Mouse (Mus musculus): Measurements from ENCODE around the gene Shisa8.
A peak's percentile ranks its signal among the peaks of the same experiment; 100 is the strongest.

Shisa8 gene

DNA sequence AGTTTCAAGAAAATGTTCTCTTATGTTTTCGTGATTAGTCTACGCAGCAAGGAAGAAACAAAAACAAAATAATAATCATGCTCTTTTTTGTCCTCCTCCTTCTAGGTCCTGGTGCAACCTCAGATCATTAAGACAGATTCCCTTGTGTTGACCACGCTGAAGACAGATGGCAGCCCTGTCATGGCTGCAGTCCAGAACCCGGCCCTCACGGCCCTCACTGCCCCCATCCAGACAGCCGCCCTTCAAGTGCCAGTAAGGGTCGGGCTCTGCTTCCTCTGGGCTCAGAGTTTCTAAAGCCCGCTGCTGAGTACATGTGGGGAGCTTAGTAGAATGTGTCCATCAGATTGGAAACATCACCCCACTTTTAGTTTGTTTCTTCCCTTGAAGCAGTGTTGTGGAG lies 40.0 kb downstream of the Shisa8 start:
- DNase-seq (ENCODE audit: low read depth) = no peak

DNA sequence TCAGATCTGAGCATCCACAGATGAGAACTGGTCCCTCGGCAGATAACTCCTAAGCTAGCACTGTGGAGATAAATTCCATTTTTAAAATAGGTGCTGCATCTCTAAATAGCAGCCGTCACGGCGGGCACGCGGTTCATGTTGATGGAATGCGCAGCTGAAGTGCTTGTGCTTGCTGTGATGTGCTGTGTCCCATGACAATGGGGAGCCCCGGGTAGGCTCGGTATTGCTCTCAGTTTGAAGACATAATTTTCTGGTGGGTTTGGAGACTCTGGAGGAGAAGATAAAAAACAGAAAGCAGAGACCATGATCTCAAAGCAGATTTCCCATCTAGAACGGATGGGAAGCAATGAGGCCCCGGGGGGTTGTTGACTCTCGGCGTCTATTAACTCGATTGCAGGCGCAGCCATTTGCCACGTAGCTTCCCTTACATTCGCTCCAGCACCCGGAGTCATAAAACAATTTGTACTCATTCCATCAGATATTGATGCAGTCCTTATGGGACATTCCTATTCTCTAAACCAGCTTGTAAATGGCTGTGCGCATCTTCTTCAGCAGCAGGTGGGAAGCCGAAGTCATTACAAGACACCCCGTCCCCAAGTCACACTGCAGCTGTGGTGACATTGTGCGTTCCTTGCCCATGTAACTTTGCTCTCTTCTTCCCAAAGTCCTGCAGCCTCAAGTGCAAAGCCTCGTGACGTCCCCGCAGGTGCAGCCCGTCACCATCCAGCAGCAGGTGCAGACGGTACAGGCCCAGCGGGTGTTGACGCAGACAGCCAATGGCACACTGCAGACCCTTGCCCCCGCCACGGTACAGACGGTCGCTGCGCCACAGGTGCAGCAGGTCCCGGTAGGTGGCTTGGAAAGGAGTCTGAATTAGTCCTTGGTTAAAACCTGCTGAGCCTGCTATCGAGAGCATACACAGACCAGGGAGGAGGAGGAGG lies 41.9 kb downstream of the Shisa8 start:
- DNase-seq (ENCODE audit: low read depth) = no peak

DNA sequence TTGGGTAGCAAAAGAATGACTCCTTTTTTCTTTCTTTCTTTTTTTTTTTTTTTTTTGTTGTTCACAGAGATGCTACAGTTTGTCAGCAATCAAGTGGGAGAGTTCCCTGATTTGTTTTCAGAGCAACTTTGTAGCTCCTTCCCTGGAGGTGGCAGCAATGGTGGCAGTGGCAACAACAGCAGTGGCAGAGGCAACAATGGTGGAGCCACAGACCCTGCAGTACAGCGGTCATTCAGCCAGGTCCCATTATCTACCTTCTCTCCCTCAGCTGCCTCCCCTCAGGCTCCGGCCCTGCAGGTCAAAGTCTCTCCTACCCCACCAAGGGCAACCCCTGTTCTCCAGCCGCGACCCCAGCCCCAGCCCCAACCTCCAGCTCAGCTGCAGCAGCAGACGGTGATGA lies 42.9 kb downstream of the Shisa8 start:
- no peak for DNase-seq (ENCODE audit: low read depth)

DNA sequence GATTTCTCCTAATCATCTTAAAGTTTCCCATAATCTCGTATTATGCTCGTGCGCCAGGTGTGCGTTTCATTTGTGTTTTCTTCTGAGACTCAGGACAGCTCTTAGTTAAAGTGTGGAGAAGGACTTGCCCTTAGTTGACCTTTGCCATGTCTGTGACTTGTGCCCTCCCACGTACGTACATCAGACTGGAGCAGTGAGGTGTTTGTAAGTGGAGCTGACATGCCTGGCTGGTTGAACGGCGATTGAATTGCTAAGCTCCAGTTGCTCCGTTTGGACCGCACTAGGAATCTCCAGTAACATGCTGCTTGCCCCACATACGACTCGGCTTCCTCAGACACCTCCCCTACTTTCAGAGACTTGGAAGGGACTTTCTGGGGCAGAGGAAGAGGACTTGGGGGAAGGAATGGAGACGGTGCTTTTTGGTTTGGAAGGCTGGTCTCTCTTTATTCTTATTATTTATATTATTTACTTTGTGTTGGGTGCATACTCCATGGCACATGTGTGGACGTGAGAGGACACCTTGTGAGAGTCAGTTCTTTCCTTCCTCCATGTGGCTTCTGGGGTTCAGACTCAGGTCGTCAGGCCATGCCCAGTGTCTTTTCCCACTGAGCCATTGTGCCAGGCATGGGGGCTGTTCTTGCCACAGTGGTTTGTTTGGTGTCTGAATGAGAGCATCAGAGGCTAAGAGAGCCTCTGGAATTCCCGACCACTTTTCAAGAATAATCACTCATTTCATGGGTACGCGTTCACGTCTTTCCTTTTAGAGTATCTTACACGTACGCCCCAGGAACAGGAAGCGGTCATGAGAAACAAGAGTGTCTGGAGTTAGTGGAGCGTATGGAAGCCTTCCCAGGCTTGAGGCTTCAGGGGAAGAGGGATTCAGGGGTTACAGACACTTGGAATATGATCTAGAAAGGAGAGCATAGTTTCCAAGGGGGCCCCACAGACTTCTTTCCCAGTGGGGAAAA lies 45.1 kb downstream of the Shisa8 start:
- no peak for DNase-seq (ENCODE audit: low read depth)

DNA sequence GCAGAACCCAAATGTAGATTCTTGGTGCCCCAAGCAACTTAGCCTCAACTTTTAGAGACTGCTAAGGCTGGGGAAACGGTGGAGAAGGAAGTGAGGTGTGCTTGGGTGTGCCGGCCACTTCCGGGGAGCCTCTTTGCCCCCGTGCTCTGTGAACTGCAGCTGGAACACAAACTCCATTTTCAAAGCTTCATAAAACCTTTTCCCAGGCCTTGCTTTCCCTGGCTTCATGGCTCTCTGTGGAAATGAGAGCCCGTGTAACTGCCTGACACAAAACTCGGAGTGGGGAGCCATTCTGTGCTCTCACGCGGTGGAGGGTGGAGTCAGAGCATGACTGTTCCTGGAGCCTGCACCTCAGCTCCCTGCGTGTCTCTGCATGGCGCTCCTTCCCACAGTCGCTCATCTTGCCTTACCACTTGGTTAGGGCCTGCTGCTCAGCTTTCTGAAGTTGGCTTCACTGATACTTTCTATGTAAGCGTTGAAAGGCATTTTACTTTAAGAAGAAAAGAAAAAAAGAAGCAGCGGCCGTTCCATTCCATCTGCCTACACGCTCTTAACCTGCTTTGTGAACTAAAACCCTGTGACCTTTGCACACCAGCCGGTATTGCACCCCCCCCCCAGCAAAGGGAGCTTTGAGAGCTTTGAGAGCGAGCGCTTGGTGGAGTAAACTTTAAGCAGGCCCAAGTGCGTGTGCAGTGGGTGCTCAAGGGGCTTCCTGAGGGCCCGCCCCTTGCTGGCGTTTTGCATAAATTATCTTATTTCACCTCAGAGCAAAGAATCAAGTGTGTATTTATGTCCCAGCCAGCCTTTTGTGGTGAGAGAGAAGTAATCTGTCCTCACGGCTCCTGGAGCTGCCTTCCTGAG lies 46.1 kb downstream of the Shisa8 start:
- peak; percentile 35 for DNase-seq (ENCODE audit: low read depth)

DNA sequence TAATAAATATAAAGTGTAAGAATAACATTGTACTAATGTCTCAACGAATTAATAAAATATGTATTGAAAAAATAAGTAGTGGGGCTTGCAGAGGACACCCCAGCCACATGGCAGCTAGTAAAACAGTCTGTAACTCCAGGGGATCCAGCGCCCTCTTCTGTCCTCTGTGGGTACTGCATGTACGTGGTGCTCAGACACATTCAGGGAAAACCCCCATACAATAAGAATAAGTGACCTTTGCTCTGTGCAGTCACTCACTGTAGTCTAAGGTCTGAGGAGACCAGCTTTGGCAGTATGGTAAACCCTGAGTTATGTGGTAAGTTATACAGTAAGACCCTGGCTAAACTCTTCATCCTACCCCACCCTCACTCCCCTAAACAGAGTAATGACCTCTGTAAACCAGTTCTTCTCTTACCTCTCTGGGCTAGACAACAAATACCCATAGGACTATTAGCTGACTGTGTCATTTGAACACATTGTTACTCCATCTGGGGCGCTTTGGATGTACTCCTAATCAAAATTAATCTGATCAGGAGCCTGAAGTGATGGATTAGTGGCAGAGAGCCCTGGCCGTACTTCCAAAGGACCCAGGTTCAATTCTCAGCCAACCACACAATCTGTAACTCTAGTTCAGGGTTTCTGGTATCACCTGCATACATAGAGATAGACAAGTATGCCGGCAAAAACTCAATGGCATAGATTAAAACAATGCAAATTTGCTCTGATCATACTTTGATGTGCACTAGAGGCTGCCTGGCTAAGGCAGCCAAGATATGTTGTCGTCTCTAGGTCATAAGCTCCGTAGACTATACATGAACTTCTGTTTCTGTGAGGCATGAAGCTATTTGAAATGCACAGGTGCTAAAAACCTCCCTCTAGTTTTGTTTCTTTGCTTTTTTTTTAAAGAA lies 47.0 kb downstream of the Shisa8 start:
- DNase-seq (ENCODE audit: low read depth) = peak; percentile 83

DNA sequence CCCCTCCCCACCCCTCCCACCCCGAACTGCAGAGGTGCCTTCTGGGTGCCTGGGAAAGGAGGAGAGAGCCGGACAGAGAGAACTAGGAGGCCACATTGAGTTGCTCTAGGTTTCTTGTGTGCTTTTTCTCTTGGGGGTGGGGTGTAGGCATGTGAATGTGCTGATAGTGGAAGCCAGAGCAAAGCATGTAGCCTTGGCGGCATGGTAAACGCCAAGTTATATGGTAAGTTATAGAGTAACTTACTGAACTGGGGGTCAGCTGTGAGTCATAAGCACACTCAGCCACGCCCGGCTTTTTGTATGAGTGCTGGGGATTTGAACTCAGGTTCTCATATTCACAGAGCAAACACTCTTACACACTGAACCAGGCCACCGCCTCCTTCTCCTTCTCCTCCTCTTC lies 48.1 kb downstream of the Shisa8 start:
- peak; percentile 51 for DNase-seq (ENCODE audit: low read depth)

DNA sequence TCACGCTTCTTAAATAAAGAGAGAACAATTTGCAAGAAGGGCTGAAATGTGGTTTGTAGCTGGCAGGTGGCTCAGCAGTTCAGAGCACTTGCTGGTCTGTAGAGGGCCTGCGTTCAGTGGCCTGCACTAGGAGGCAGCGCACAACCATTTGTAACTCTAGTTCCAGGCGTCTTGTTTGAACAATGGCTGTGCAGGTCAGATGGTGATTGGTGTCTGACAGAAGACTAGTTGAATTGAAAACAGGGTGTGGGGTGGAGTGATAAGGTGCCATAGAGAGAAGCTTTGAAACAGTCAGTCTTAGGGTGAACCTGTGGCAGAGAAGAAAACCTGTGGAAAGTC lies 48.6 kb downstream of the Shisa8 start:
- peak; percentile 57 for DNase-seq (ENCODE audit: low read depth)

DNA sequence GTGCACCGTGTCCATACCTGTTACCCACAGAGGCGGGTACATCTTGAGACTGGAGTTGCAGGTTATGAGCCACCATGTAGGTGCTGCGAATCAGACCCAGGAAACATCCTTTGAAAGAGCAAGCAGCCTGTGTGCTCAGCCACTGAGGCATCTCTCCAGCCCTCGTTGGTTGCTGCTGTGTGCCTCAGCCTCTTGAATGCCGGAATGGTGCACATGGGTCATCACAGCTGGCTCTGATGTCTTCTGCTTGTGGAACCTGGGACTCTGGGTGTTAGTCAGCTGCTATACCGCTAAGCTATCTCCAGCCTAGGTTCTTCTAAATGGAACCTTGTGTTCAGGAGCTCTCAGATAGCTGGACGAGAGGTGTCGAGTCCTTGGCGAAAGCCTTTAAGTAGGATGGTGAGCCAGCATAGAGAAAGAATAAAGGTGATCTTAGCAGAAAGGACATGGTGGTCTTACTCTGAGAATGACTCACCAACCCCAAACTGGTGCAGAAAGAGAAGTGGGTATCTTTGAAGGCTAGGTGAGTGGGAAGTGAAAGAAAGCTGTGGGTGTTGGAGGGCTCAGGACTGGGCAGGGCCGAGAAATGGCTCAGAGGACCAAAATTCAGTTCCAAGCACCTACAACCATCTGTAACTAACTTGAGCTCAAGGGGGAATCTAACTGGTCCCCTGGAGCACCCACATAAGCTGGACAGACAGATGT lies 49.1 kb downstream of the Shisa8 start:
- peak; percentile 32 for DNase-seq (ENCODE audit: low read depth)

DNA sequence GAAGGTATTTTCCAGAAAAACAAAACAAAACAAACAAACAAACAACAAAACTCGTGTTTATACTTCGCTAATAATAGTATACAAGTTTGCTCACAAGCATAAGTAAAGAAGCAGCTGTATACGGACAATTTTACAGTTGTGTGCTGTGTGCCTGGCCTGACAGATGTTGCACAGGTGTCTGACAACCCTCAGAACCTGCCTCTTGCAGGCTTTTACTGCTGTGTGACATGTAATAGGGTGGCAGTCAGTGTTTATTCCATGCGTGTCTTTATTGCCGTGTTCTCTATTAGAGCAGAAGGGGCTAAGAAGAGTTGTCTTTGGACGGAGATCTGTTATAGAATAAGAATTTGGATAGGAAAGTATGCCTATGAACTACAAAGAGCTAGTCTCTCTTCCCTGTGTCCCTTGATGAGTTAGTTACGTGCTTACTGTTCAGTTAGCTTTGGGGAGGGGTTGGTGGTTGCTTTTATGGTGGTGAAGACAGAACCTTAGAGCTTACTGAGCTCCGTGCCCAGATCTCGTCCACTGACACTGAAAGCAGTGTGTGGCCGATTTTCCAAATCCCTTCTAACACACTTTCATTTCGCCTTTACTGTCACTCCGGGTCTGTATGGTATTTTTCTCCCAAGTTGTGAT lies 50.5 kb downstream of the Shisa8 start:
- DNase-seq (ENCODE audit: low read depth) = no peak

DNA sequence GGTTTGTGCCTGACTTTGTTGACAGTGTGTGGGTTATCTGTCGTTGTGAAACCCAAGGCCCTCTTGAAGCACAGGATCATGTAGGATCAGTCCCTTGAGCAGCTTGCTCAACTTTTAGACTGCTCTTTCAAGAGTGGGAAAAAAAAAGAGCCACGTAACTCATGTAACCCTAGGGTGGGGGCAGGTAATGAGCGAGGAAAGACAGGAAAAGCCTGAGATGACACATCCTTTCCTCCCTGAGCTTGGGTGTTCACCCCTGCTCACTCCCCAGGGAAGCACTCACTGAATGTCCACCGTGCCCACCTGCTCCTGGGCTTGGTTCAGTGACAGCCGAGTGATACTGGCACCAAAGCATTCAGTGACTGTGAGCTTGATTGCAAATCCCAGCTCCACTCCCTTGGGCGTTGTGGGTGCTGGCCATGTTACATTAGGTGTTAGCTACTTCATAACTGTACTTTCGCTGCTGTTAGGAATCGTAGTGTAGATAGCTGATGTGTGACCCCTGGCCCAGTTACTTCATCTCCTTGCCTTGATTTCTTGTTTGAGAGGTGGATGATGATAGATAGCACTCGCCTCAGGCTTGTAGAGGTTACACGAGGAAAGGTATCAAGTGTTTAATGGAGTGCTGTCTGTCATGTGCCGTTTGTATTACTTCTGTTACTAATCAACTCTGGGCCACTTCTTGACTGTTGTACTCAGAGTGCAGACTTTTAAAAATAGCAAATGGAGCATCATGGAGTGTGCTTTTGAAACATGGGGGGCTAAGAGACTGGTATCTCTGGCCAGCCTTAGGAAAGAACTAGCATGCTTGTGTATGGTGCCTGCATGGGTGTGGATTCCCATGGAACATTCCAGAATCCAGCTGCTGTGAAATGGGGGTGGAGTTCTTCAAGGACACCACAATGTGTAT lies 51.6 kb downstream of the Shisa8 start:
- peak; percentile 68 for DNase-seq (ENCODE audit: low read depth)

DNA sequence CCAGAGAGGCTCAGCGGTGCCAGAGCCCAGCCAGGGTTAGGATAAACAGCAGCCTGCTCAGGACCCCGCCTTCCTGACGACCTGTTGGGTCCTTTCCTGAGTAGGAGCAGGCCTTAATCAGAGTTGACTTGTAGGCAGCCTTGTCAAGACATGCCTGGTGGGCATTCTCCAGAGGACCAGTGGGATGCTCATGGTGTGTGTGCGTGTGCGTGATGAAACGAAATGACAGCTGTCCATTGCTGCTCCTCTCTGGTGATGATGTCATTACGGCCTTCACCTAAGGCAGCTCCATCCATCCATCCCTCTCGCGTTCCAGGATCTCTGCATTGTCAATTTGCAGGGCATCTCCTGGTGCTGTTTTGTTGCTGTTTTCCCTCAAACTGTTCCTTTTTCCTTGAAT lies 53.1 kb downstream of the Shisa8 start:
- no peak for DNase-seq (ENCODE audit: low read depth)

DNA sequence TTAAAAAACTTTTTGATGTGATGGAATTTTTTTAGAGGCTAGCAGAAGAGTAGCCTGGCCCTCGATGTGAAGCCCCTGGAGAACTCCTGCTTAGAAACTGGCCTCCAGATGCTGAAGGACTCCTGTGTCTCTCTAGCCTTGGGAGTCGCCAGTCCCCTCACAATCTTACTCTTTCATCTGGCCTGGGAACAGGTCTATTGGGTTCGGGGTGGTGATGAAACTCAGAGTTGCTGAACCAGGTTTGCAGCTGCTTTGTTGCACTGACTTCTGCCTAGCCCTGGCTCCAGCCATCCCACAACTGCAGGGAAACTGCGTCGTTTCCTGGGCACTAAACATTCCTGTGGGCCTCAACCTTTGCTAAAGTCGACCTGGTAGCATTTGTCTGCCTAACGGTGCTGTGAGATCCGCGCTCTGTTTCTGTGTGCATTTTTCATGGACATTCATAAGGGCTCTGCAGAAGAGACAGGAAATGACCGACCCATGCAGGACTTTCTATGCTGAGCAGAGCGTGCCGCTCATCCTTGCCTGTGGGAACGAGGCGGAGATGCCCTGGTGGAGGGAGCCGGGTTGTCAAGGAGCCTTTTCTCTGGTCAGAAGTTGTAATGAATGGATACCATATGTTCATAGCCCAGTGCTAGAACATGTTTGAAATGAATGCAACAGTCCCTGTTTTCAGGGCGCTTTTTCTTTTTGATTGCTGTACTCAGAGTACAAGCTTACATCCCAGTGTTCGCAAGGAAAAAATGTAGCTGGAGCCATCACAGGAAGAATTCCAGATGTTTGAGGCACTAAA lies 54.2 kb downstream of the Shisa8 start:
- DNase-seq (ENCODE audit: low read depth) = no peak

DNA sequence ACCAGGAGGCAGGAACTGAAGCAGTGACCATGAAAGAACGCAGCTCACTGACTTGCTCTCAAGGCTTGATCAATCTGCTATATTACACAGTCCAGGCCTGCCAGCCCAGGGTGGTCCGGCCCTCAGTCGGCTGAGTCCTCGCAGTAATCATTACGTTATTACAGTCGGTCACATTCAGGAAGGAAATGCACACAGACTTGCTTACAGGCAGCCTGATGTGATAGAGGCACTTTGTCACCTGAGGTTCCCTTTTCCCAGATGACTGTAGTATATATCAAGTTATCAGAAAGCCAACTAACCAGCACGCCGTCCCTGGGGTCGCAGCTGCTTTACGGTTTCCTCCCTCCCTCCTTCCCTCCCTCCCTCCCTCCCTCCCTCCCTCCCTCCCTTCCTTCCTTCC lies 55.7 kb downstream of the Shisa8 start:
- peak; percentile 84 for DNase-seq (ENCODE audit: low read depth)

DNA sequence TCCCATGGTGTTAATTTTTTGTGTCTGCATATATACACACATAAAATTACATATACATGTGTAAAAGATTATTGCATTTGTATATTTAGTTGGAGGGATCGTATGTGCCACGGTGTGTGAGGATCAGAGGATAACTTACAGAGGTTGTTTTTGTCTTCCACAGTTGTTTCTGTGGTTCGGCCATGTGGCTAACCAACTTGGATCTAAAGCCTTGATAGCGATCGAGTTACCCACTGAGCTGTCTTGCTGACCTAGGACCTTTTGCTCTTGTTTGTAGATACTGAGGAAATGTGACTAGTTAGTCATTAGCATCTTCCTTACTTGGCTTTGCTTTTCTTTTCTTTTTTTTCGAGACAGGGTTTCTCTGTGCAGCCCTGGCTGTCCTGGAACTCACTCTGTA lies 56.3 kb downstream of the Shisa8 start:
- peak; percentile 88 for DNase-seq (ENCODE audit: low read depth)
